Mouse (Mus musculus) hindbrain, embryonic 14.5 days (tissue): ENCODE results near the gene Arhgap10. TPM values are rescaled to one million over a fixed set of nuclear protein-coding genes. Genes with fewer than 3 reads are reported as not detected.

Experiments used
- ATAC-seq: fragments of 200-750 bp; cut with Nextera tagmentation; 2 replicates; pipeline ENCODE4 v1.8.0; 2017; ENCODE audit warnings: moderate number of reproducible peaks, mild to moderate bottlenecking, moderate TSS enrichment, moderate library complexity; ENCODE audit not compliant: low FRiP score
- DNase-seq: peaks from one replicate; pipeline ENCODE4 v3.0.0-alpha.2; 2015; ENCODE audit warnings: low spot score
- H3K27ac ChIP-seq: fragments of 300-500 bp; sonication (generic); 2 replicates; pipeline ENCODE4 v1.5.1; 2014; ENCODE audit warnings: mild to moderate bottlenecking, moderate library complexity
- H3K27me3 ChIP-seq: fragments of 300-500 bp; sonication (generic); 2 replicates; pipeline ENCODE4 v1.6.1; 2014; ENCODE audit warnings: mild to moderate bottlenecking, low read length, mixed read lengths; ENCODE audit not compliant: control insufficient read depth, insufficient read depth
- H3K36me3 ChIP-seq: fragments of 300-500 bp; sonication (generic); replicated peaks from 2 replicates; pipeline ENCODE4 v1.6.1; 2014; ENCODE audit not compliant: control insufficient read depth, insufficient read depth
- H3K4me1 ChIP-seq: fragments of 300-500 bp; sonication (generic); replicated peaks from 2 replicates; pipeline ENCODE4 v1.6.1; 2014; ENCODE audit warnings: antibody characterized with exemption, low read length, mixed read lengths; ENCODE audit not compliant: control insufficient read depth, insufficient read depth
- H3K4me2 ChIP-seq: fragments of 300-500 bp; sonication (generic); replicated peaks from 2 replicates; pipeline ENCODE4 v1.6.1; 2014; ENCODE audit warnings: mild to moderate bottlenecking, moderate library complexity
- H3K4me3 ChIP-seq: fragments of 300-500 bp; sonication (generic); replicated peaks from 2 replicates; pipeline ENCODE4 v1.5.1; 2014; ENCODE audit warnings: mild to moderate bottlenecking, low read length
- H3K9ac ChIP-seq: fragments of 300-500 bp; sonication (generic); 2 replicates; pipeline ENCODE4 v1.6.1; 2014
- H3K9me3 ChIP-seq: fragments of 300-500 bp; sonication (generic); 2 replicates; pipeline ENCODE4 v1.6.1; 2016; ENCODE audit warnings: low read length; ENCODE audit not compliant: control insufficient read depth
- WGBS: fragments of 180-500 bp; shearing (Covaris S2); extraction: QIAGEN DNeasy Blood & Tissue Kit; methylation state at CpG from one replicate; pipeline ENCODE4 v1.1.7; 2014; 5-methylcytosine and 5-hydroxymethylcytosine counted together
- polyA plus RNA-seq: library from polyadenylated mRNA; unstranded; fragments of >200 nt; fragmentation: Nextera tagmentation; extraction: Ambion mirVana; gene quantifications from 2 replicates; pipeline ENCODE4 v1.2.1, GENCODE M21; 2014

Gene Arhgap10
- polyA plus RNA-seq, 1 experiment from 2014 or later: 5.1 TPM

GRCm38 (mm10) chr8:77360423-77360822 is 157.3 kb downstream of the Arhgap10 start:
- WGBS: 56% methylated on average over 5 of the region's 5 CpGs

GRCm38 (mm10) chr8:77357126-77357525 is 160.6 kb downstream of the Arhgap10 start:
- Histone ChIP-seq H3K9ac (no peak overlapping the region), H3K36me3 (no peaks in the 10 kb centered on the region), H3K9me3 (no peaks in the 10 kb centered on the region), H3K4me3 (no peak overlapping the region), H3K4me2 (no peak overlapping the region), H3K4me1 (no peaks in the 10 kb centered on the region), H3K27ac (no peak overlapping the region), H3K27me3 (no peaks in the 10 kb centered on the region)
- DNase-seq: no peak
- WGBS: 72% methylated on average over 8 of the region's 8 CpGs
- no peak for ATAC-seq

More at GRCm38 (mm10) chr8:77360423-77360822, 157.3 kb downstream of the Arhgap10 start:
- Histone ChIP-seq H3K4me1 (no peaks in the 10 kb centered on the region), H3K27me3 (no peaks in the 10 kb centered on the region), H3K27ac (no peak overlapping the region), H3K4me2 (no peak overlapping the region), H3K9ac (no peak overlapping the region), H3K9me3 (no peaks in the 10 kb centered on the region), H3K36me3 (no peaks in the 10 kb centered on the region), H3K4me3 (no peak overlapping the region)
- DNase-seq (no peak), ATAC-seq (no peak)

GRCm38 (mm10) chr8:77355344-77355743 is 162.4 kb downstream of the Arhgap10 start:
- Histone ChIP-seq H3K36me3 (no peaks in the 10 kb centered on the region), H3K9me3 (no peaks in the 10 kb centered on the region), H3K4me2 (no peak overlapping the region), H3K4me1 (no peaks in the 10 kb centered on the region), H3K27me3 (no peaks in the 10 kb centered on the region), H3K9ac (no peak overlapping the region), H3K27ac (no peak overlapping the region), H3K4me3 (no peak overlapping the region)
- DNase-seq (no peak), ATAC-seq (no peak)
- WGBS: 83% methylated on average over 5 of the region's 5 CpGs

GRCm38 (mm10) chr8:77354189-77354588 is 163.6 kb downstream of the Arhgap10 start:
- DNase-seq (no peak), ATAC-seq (no peak)
- no peak overlapping the region for H3K27ac ChIP-seq
- H3K36me3 ChIP-seq: no peaks in the 10 kb centered on the region
- no peaks in the 10 kb centered on the region for H3K4me1 ChIP-seq
- no peak overlapping the region for H3K4me2 ChIP-seq
- 93% methylated on average over 1 of the region's 1 CpGs for WGBS
- no peaks in the 10 kb centered on the region for H3K9me3 ChIP-seq
- H3K4me3 ChIP-seq: no peak overlapping the region
- no peaks in the 10 kb centered on the region for H3K27me3 ChIP-seq
- no peak overlapping the region for H3K9ac ChIP-seq

GRCm38 (mm10) chr8:77351177-77351860 is 166.4 kb downstream of the Arhgap10 start:
- DNase-seq (no peak), ATAC-seq (no peak)
- Histone ChIP-seq H3K36me3 (no peaks in the 10 kb centered on the region), H3K27ac (no peak overlapping the region), H3K27me3 (no peaks in the 10 kb centered on the region), H3K4me2 (no peak overlapping the region), H3K9me3 (no peaks in the 10 kb centered on the region), H3K4me3 (no peak overlapping the region), H3K9ac (no peak overlapping the region), H3K4me1 (no peaks in the 10 kb centered on the region)
- 71% methylated on average over 9 of the region's 9 CpGs for WGBS

- Histone ChIP-seq H3K36me3 (no peaks in the 10 kb centered on the region), H3K4me3 (no peak overlapping the region), H3K9ac (no peak overlapping the region), H3K27me3 (no peaks in the 10 kb centered on the region), H3K27ac (no peak overlapping the region), H3K4me1 (no peaks in the 10 kb centered on the region), H3K4me2 (no peak overlapping the region), H3K9me3 (no peaks in the 10 kb centered on the region)
- ATAC-seq (no peak), DNase-seq (no peak)
- WGBS: 84% methylated on average over 4 of the region's 4 CpGs
Measured at GRCm38 (mm10) chr8:77350121-77350777, 167.5 kb downstream of the Arhgap10 start.

DNA sequence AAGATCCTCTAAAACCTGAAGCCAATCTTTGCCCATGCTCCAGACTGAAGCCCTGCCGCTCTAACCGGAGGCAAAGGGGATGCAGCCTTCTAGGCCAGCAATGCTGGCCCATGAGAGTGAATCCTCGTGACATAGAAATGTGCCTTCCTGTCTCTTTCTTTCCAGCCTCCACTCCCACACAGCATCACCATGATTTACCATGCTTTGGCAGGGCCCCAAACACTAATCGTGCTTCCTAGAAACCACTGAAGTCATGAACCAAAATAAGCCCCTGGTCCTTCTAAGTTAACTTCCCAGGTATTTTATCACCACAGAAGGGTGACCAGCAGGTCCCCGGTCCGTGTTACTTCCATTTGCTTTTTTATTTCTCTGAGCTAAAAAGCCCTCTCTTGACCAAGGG is 173.8 kb downstream of the Arhgap10 start:
- 93% methylated on average over 6 of the region's 6 CpGs for WGBS
- H3K4me1 ChIP-seq: no peaks in the 10 kb centered on the region

DNA sequence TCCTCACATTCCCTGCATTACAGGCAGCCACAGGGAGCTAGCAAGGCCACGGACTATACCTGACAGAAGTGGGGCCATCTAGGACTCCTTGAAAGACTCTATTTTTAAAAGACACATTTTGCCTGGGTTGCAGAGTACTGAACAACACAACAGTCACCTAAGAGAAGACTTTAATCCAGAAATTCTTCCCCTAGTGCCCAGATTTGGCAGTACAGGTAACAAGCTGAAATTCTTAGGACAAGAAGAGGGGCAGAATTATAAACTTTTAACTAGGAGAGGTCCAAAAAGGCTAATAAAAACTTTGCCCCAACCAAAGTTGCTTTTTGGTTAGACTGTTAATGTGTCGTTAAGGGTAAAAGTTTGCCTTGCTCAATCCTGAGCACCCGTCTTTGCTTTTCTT is 174.4 kb downstream of the Arhgap10 start:
- ATAC-seq (no peak), DNase-seq (no peak)
- Histone ChIP-seq H3K9me3 (no peaks in the 10 kb centered on the region), H3K36me3 (no peaks in the 10 kb centered on the region), H3K27me3 (no peaks in the 10 kb centered on the region), H3K4me2 (no peak overlapping the region), H3K4me3 (no peak overlapping the region), H3K27ac (no peak overlapping the region), H3K9ac (no peak overlapping the region), H3K4me1 (no peaks in the 10 kb centered on the region)
- 96% methylated on average over 3 of the region's 3 CpGs for WGBS

More for the DNA sequence above, 173.8 kb downstream of the Arhgap10 start:
- DNase-seq (no peak), ATAC-seq (no peak)
- H3K4me3 ChIP-seq: no peak overlapping the region
- H3K36me3 ChIP-seq: no peaks in the 10 kb centered on the region
- H3K27ac ChIP-seq: no peak overlapping the region
- no peaks in the 10 kb centered on the region for H3K9me3 ChIP-seq
- no peak overlapping the region for H3K9ac ChIP-seq
- H3K4me2 ChIP-seq: no peak overlapping the region
- no peaks in the 10 kb centered on the region for H3K27me3 ChIP-seq

GRCm38 (mm10) chr8:77342144-77342543 is 175.6 kb downstream of the Arhgap10 start:
- H3K4me2 ChIP-seq: no peak overlapping the region
- no peak for ATAC-seq

More at GRCm38 (mm10) chr8:77342144-77342543, 175.6 kb downstream of the Arhgap10 start:
- no peak for DNase-seq
- WGBS: 77% methylated on average over 4 of the region's 4 CpGs
- Histone ChIP-seq H3K27ac (no peak overlapping the region), H3K4me1 (no peaks in the 10 kb centered on the region), H3K9me3 (no peaks in the 10 kb centered on the region), H3K9ac (no peak overlapping the region), H3K4me3 (no peak overlapping the region), H3K36me3 (no peaks in the 10 kb centered on the region), H3K27me3 (no peaks in the 10 kb centered on the region)
